Comparison of ENCODE assay signal across 17 mouse cellular contexts in the genomic region with DNA sequence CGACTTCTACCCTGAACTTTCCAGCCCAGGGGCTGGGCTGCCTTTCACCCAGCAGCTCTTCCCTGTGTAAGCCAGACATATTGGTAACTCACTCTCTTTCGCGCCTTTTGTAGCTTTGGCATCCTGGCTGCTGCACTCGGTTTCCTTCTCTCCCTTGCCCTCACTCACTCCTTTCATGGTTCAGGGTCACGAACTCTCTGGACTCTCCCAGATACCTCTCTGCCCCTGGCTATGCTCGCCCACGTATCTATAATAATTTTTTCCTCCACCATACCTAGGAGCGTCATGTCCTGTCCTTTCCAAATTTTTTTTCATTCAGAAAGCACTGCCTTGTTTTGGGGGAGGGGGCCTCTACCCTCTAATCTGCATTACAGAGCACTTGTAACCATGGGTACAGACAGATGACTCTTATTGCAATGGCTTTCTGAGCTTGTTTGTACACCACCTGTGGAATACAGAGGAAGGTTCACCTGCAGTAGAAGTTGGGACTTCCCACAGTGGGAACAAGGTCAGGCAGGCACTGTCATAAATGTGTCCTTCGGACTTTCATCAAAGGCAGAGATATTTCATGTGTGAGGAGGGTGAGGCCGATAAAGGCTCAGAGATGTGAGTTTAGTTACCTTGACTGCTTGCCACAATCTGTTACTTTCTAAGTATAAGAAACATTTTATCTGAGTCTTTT.
"Had no signal": no experiment of that assay in that cellular context is flagged by ENCODE, and none has a peak within 500 bp of the region (broad histone marks: within the 10 kb centered on the region; RNA-seq: fewer than 3 reads in every experiment).

No protein-coding gene starts in this region.

- H3K9ac ChIP-seq: kidney, embryonic 15.5 days; limb, embryonic 12.5 days; liver, embryonic 14.5 days; midbrain, embryonic 15.5 days; neural tube, embryonic 12.5 days had no signal

- H3K27ac ChIP-seq: kidney, embryonic 15.5 days; limb, embryonic 12.5 days; liver, embryonic 14.5 days; macrophage; midbrain, embryonic 15.5 days; neural tube, embryonic 12.5 days had no signal

- H3K4me2 ChIP-seq: kidney, embryonic 15.5 days; limb, embryonic 12.5 days; midbrain, embryonic 11.5 days; midbrain, embryonic 15.5 days; neural tube, embryonic 12.5 days had no signal

- H3K9me3 ChIP-seq: kidney, embryonic 15.5 days; limb, embryonic 12.5 days; midbrain, embryonic 15.5 days; neural tube, embryonic 12.5 days had no signal

- H3K36me3 ChIP-seq: kidney, embryonic 15.5 days; limb, embryonic 12.5 days; midbrain, embryonic 15.5 days; neural tube, embryonic 12.5 days had no signal

- H3K4me1 ChIP-seq: kidney, embryonic 15.5 days; limb, embryonic 12.5 days; megakaryocyte, embryonic 14.5 days; midbrain, embryonic 15.5 days; neural tube, embryonic 12.5 days had no signal

- H3K27me3 ChIP-seq: kidney, embryonic 15.5 days; limb, embryonic 12.5 days; midbrain, embryonic 15.5 days; neural tube, embryonic 12.5 days had no signal

- ATAC-seq: lung, postnatal 0 days; midbrain, embryonic 15.5 days had no signal

- DNase-seq: kidney, adult 2 months; kidney, postnatal 14 days; layer of hippocampus, postnatal 36 days; liver; lung, adult 2 months; spleen, adult 18-20 months; thymus, adult 2 months; thymus, postnatal 25 days had no signal

- H3K4me3 ChIP-seq: kidney, embryonic 15.5 days; limb, embryonic 12.5 days; megakaryocyte, embryonic 14.5 days; midbrain, embryonic 15.5 days; neural tube, embryonic 12.5 days had no signal
